Mouse (Mus musculus) cerebellum, adult 2 months (tissue): ENCODE measurements around the gene Gm42372.
A peak's percentile ranks its signal among the peaks of the same experiment; 100 is the strongest.

Experiments
- CTCF ChIP-seq: fragments of 200-500 bp; IDR thresholded peaks from 2 replicates; pipeline ENCODE4 v1.5.1; 2011; ENCODE audit warnings: low read depth, mild to moderate bottlenecking, control low read depth, low read length, moderate library complexity, borderline replicate concordance; ENCODE audit not compliant: insufficient read depth
- POLR2A ChIP-seq: fragments of 200-500 bp; IDR thresholded peaks from 2 replicates; pipeline ENCODE4 v1.6.1; 2011; ENCODE audit warnings: low read length, control low read depth, borderline replicate concordance; ENCODE audit not compliant: insufficient read depth

DNA sequence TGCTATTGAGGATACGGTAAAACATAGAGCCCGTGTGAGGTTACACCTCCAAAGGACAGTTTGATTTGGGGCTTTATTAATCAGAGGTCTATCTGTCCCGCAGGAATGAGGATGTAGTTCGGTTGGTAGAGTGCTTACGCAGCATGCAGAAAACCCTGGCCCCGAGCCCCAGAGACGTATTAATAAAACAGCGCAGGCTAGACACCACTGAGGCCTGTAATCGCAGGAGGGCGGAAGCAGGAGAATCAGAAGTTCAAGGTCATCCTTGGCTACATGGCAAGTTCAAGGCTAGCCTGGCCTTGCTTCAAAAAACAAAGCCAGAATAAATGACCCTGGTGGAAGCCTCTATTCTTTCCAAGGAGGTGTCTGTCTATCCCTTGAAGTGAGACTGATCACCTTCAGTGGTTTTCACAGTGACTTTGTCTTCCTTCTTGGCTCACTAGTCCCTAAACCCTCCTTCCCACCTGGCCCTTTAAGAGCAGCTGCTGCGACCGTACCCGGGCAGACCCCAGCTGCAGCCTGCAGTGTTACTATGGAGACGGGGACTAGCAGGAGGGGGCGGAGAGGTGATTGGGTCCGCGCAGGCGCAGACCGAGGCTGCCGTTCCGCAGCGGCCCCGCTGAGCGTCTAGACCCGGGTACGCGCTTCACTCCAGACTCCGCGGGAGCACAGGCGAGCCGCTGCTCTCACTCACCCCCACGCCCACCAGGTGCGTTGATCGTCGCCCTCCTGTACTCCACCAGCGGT is 38.7 kb upstream of the Gm42372 start, which contains the start of gene Pnmal2:
- TF ChIP-seq CTCF (no peak), POLR2A (peak; percentile 96)
